Mouse (Mus musculus) mouse embryonic stem cell (cell line): ENCODE data around the gene Bloc1s3.
"Not testable (repeated sequence)": the region's sequence is repeated elsewhere in the genome, so short reads cannot be mapped to it uniquely, and the experiment has no call there.

Experiments
- in situ Hi-C, 2 experiments: fragments of 300-500 bp; cut with MboI; formaldehyde crosslinking; loops; 1 replicate in 1 of 2; 3 replicates in 1 of 2; pipeline ENCODE4 v1.14.3; 2019 to 2020; ENCODE audit warnings: low sequenced_read_pairs in 2 of 2, low pct_unique_long_range_greater_than_20kb in 1 of 2, mixed read lengths in 1 of 2; ENCODE audit not compliant: unreplicated experiment in 1 of 2

Gene Bloc1s3

GRCm38 (mm10) chr7:19523017-19523756, 15.0 kb upstream of the Bloc1s3 start:
- in situ Hi-C loops, result no loop called here

- in situ Hi-C loops, result no loop called here
These were observed 11.9 kb upstream of the Bloc1s3 start for GRCm38 (mm10) chr7:19520032-19520431.

GRCm38 (mm10) chr7:19517652-19518365, 9.6 kb upstream of the Bloc1s3 start, which contains the start of gene Nkpd1:
Gene Nkpd1, plus strand, starts transcription at chr7:19517838.
- in situ Hi-C loops, result no loop called here

- in situ Hi-C loops, result no loop called here
These were observed 4.2 kb upstream of the Bloc1s3 start for GRCm38 (mm10) chr7:19512353-19512752.

GRCm38 (mm10) chr7:19511934-19512333, 3.8 kb upstream of the Bloc1s3 start:
- in situ Hi-C loops, result not testable (repeated sequence)

- in situ Hi-C loops, result no loop called here
These were observed 1.6 kb upstream of the Bloc1s3 start for GRCm38 (mm10) chr7:19509786-19510185.

- in situ Hi-C loops, result no loop called here
These were observed 879 bp upstream of the Bloc1s3 start for GRCm38 (mm10) chr7:19508924-19509568.

- in situ Hi-C loops, result no loop called here
These were observed 570 bp downstream of the Bloc1s3 start for GRCm38 (mm10) chr7:19507612-19507981.

DNA sequence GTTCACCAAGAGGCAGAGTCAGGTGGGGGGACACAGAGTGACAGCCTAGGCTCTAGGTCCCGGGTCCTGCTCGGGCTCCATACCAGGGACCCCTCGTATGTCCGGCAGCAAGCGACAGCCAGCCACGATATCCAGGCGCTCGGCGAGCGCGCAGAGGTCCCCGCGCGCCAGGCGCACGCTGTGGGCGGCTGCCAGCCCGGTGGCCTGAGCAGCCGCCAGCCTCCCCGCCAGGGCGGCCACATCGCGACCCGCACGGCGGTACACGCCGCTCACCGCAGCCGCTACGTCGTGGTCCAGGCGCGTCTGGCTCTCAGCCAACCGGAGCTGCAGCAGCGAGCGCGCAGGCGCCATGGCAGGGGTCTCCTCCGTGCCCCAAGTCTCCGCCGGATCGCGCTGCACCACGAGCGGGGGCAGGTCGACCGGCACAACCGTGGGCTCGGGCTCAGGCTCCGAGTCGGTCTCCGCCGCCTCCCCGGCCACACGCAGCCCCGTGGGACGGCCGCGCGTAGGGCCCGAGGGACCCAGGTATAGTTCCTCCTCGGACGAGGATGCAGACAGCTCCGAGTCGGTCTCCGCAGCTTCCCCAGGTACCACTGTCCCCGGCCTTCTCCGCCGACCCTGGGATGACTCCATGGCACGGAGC, 1.1 kb downstream of the Bloc1s3 start:
- in situ Hi-C loops, result no loop called here

- in situ Hi-C loops, result no loop called here
These were observed 1.8 kb downstream of the Bloc1s3 start for GRCm38 (mm10) chr7:19506326-19506725.

DNA sequence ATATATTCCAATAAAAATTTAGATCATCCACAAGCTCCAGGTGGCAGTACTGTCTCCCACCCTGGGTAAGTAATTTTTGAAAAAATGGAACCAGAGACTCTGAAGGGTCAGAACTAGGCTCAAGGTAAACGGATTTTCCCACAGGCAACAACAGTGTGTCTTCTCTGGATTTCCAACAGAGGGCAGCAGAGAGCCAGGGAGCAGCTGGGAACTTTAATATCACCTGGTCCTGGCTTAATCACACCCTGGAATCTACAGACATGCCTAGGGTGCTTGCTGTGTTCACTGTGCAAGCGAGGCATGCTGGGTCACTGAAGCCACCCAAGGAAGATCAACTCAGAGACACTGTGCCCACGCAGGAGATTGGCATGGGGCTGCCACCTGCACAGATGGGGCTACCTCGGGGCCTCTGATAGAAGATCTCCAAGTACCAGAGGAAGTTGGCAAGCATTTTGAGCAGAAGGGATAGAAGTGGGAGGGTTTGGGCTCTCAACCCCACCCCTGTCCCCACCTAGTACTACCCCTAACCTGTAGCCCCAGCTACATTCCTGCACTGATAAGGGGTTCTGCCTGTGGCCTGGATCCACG, 4.6 kb downstream of the Bloc1s3 start:
- in situ Hi-C loops, result no loop called here

DNA sequence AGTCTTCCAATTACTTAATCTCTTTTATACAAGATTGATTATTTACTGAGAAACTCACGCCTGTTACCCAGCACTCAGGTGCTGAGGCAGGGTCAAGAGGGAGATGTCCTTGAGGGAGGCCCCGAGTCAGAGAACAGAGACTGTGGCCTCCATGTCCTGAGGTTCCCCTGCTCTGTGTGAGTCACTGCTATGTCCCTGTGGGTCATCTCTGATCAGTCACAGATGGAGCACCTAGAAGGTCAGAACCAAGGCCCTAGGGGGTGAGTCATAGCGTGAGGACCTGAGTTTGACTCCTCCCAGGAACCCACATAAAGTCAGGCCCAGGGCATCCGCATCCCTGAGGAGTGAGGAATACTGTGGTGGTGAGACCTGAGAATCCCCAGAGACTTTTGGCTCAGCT, 6.5 kb downstream of the Bloc1s3 start:
- in situ Hi-C loops, result no loop called here

GRCm38 (mm10) chr7:19500420-19501363, 7.5 kb downstream of the Bloc1s3 start:
- in situ Hi-C loops, result no loop called here

- in situ Hi-C loops, result no loop called here
These were observed 9.8 kb downstream of the Bloc1s3 start for GRCm38 (mm10) chr7:19498326-19498725.

DNA sequence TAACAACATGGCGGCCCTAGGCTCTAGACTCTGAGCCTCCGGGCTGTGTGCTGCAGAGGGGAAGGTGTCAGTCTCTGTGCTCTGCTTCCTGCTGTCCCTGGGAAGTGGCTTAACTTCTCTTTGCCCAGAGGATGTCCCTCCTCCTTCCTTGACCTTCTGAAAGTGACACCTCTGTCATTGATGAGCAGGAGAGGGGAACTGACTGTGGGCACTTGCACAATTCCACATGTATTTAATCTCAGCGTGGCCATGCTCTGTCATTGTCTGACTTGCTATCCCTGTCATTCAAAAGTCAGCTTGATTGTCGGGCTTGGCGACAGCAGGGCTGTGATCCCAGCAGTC, 12.0 kb downstream of the Bloc1s3 start:
- in situ Hi-C loops, result no loop called here

DNA sequence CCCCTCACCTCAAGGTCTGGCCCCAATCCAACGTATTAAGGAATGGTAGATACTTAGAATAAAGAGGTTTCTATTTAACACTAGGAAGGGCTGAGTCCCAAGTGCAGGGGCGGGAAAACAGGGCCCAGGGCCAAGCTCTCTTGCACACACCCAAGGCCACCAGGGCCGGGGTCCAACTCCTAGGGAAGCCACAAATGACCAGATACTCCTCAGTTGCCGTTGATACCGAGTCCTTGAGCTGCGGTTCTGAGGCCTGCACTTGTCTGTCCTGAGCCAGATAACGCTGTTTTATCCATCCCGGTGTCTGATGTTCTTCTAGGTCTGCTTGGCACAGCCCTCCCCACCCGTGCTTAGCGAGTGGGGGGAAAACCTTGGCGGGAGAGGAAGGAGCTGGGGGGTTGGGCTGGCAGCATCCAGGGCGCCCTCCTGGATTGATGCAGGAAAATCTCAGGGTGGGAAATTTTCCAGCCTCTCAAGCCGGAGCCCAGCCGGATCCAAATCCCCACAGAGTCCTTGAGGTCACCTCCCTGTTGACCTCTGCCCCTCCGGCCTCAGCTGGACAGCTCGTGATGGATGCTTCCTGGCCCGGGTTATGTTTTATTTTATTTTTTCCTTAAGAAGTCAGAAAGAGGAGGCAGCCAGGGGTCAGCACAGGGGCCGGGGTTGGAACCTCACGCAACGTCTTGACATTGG, 12.5 kb downstream of the Bloc1s3 start:
- in situ Hi-C loops, result no loop called here

- in situ Hi-C loops, result no loop called here
These were observed 13.3 kb downstream of the Bloc1s3 start for GRCm38 (mm10) chr7:19494751-19495474.
